Mouse (Mus musculus): ENCODE measurements around the gene Cyba.
A peak's percentile ranks its signal among the peaks of the same experiment; 100 is the strongest.

DNA sequence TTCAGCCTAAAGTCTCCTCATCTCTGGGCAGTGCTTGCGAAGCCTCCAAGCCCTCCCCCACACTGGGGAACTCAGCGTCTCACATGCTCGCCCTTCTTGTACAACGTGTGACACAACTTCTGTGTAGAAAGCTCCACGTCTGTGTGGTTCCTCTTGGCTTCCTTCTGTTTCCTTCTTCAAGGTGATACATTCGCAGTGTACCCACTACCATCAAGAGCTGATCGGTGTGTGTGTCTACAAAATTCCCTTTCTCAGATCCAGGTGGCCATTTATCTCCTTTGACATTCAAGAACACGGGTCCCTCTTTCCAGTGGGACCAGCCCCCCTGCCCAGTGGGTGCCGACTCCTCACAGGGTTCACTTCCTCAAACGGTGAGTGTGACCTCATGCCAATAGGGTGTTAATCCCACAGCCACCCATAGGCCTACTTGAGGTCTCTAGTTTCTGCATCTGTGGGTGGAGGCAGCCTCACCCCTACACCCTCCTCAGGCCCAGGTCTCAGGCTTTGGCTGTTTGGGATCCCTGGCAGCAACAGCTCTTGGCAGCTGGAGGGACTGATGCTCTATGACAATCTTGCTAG is 2.6 kb downstream of the Cyba start:
- TF ChIP-seq RCOR1 (IDR thresholded peaks at IDR 0.05; ENCODE audit: low read depth, low read length) (no peak; the same call in 1 of the 2 replicates), RAD21 (IDR thresholded peaks at IDR 0.05; ENCODE audit: low read depth, low read length) (no peak), TAL1 (IDR thresholded peaks at IDR 0.05; ENCODE audit: low read length) (no peak), POLR2AphosphoS5 (IDR thresholded peaks at IDR 0.05; ENCODE audit: borderline replicate concordance, low read depth, low read length) (no peak), E2F4 (IDR thresholded peaks at IDR 0.05; ENCODE audit: borderline replicate concordance, low read depth, low read length) (no peak), MYC (IDR thresholded peaks at IDR 0.05; ENCODE audit: low read depth, low read length) (no peak), CTCF (IDR thresholded peaks at IDR 0.05 in 2 of 3, conservative IDR thresholded peaks at IDR 0.05 in 1 of 3; ENCODE audit: control insufficient read depth in 1 of 3, insufficient read depth in 1 of 3, low read depth in 2 of 3, low read length in 3 of 3, poor library complexity in 1 of 3, severe bottlenecking in 1 of 3) (no peak), ZMIZ1 (IDR thresholded peaks at IDR 0.05; ENCODE audit: low read depth, low read length) (no peak), EP300 (IDR thresholded peaks at IDR 0.05; ENCODE audit: low read depth in 1 of 2, low read length in 2 of 2) (no peak), MAX (IDR thresholded peaks at IDR 0.05; ENCODE audit: low read length) (no peak), NELFE (IDR thresholded peaks at IDR 0.05; ENCODE audit: low read depth, low read length) (no peak), CHD2 (IDR thresholded peaks at IDR 0.05; ENCODE audit: low read length) (no peak), SMC3 (IDR thresholded peaks at IDR 0.05; ENCODE audit: low read depth, low read length) (no peak), POLR2A (IDR thresholded peaks at IDR 0.05; ENCODE audit: control insufficient read depth in 1 of 2, insufficient read depth in 1 of 2, low read depth in 1 of 2, low read length in 2 of 2, poor library complexity in 1 of 2) (peak in 1 of 2 experiments; percentile 28; a peak in 1 of 4 replicates)

Data from MEL (cell line).